Mouse (Mus musculus) limb, embryonic 14.5 days (tissue): ENCODE measurements around the gene Smyd2. TPM values are rescaled to one million over a fixed set of nuclear protein-coding genes. Genes with fewer than 3 reads are reported as not detected.

Source experiments
- ATAC-seq: fragments of 200-750 bp; cut with Nextera tagmentation; 2 replicates; pipeline ENCODE4 v1.8.0; 2017; ENCODE audit warnings: low read depth, moderate number of reproducible peaks, moderate TSS enrichment; ENCODE audit not compliant: low FRiP score
- DNase-seq: peaks from one replicate; pipeline ENCODE4 v3.0.0-alpha.2; 2015; ENCODE audit warnings: low spot score
- H3K27ac ChIP-seq: fragments of 300-500 bp; sonication (generic); replicated peaks from 2 replicates; pipeline ENCODE4 v1.5.1; 2014; ENCODE audit warnings: low read depth, mild to moderate bottlenecking, low read length, moderate library complexity, mixed read lengths
- H3K27me3 ChIP-seq: fragments of 300-500 bp; sonication (generic); 2 replicates; pipeline ENCODE4 v1.6.1; 2014; ENCODE audit warnings: low read length, mixed read lengths; ENCODE audit not compliant: control insufficient read depth, insufficient read depth
- H3K36me3 ChIP-seq: fragments of 300-500 bp; sonication (generic); 2 replicates; pipeline ENCODE4 v1.6.1; 2014; ENCODE audit warnings: mild to moderate bottlenecking, low read length, moderate library complexity, mixed read lengths; ENCODE audit not compliant: control insufficient read depth, insufficient read depth
- H3K4me1 ChIP-seq: fragments of 300-500 bp; sonication (generic); 2 replicates; pipeline ENCODE4 v1.6.1; 2014; ENCODE audit warnings: antibody characterized with exemption, low read length, mixed read lengths; ENCODE audit not compliant: control insufficient read depth, insufficient read depth
- H3K4me2 ChIP-seq: fragments of 300-500 bp; sonication (generic); replicated peaks from 2 replicates; pipeline ENCODE4 v1.6.1; 2014; ENCODE audit warnings: low read depth, mild to moderate bottlenecking, low read length, moderate library complexity; ENCODE audit not compliant: severe bottlenecking
- H3K4me3 ChIP-seq: fragments of 300-500 bp; sonication (generic); replicated peaks from 2 replicates; pipeline ENCODE4 v1.5.1; 2014; ENCODE audit warnings: low read length
- H3K9ac ChIP-seq: fragments of 300-500 bp; sonication (generic); 2 replicates; pipeline ENCODE4 v1.6.1; 2014; ENCODE audit warnings: mild to moderate bottlenecking, low read depth, low read length, moderate library complexity; ENCODE audit not compliant: severe bottlenecking
- H3K9me3 ChIP-seq: fragments of 300-500 bp; sonication (generic); 2 replicates; pipeline ENCODE4 v1.6.1; 2016; ENCODE audit warnings: low read length; ENCODE audit not compliant: control insufficient read depth
- POLR2A ChIP-seq: fragments of 200-500 bp; IDR thresholded peaks from 2 replicates; pipeline ENCODE4 v1.8.0; 2012; ENCODE audit warnings: inconsistent platforms, mild to moderate bottlenecking, moderate library complexity, borderline replicate concordance; ENCODE audit not compliant: insufficient read depth, insufficient read length; ENCODE audit errors: extremely low read depth
- WGBS: fragments of 180-500 bp; shearing (Covaris S2); extraction: QIAGEN DNeasy Blood & Tissue Kit; methylation state at CpG from one replicate; pipeline ENCODE4 v1.1.7; 2014; 5-methylcytosine and 5-hydroxymethylcytosine counted together
- polyA plus RNA-seq, 2 experiments: library from polyadenylated mRNA; depleted of rRNA in 1 of 2; stranded (reverse) in 1 of 2; unstranded in 1 of 2; fragments of >200 nt; fragmentation: Nextera tagmentation in 1 of 2; extraction: Ambion mirVana in 1 of 2; gene quantifications; 2 replicates each; pipeline versions ENCODE4 v1.2.1 to v1.2.3; 2012 to 2014

Gene Smyd2
- polyA plus RNA-seq, 2 experiments, result 94.5 to 108 TPM

GRCm38 (mm10) chr1:189897861-189898260, 24.3 kb downstream of the Smyd2 start:
- no peak overlapping the region for H3K27ac ChIP-seq
- ATAC-seq (no peak), DNase-seq (no peak)
- no peak overlapping the region for H3K4me2 ChIP-seq
- H3K9me3 ChIP-seq, result no peaks in the 10 kb centered on the region
- no peaks in the 10 kb centered on the region for H3K4me1 ChIP-seq
- peaks cover 42% of the 10 kb centered on the region for H3K36me3 ChIP-seq
- H3K27me3 ChIP-seq, result no peaks in the 10 kb centered on the region
- TF ChIP-seq POLR2A, result no peak
- H3K4me3 ChIP-seq, result no peak overlapping the region
- no peak overlapping the region for H3K9ac ChIP-seq
- WGBS, result 84% methylated on average over 9 of the region's 9 CpGs

- no peak for DNase-seq
- H3K36me3 ChIP-seq, result peaks cover 45% of the 10 kb centered on the region
- no peak overlapping the region for H3K9ac ChIP-seq
- H3K4me1 ChIP-seq, result no peaks in the 10 kb centered on the region
- no peak for TF ChIP-seq POLR2A
- no peak overlapping the region for H3K4me2 ChIP-seq
- no peak for ATAC-seq
- WGBS, result 95% methylated on average over 9 of the region's 9 CpGs
- H3K9me3 ChIP-seq, result no peaks in the 10 kb centered on the region
- no peaks in the 10 kb centered on the region for H3K27me3 ChIP-seq
- H3K4me3 ChIP-seq, result no peak overlapping the region
- H3K27ac ChIP-seq, result no peak overlapping the region
These were observed 28.0 kb downstream of the Smyd2 start for GRCm38 (mm10) chr1:189894191-189894590.

- no peak overlapping the region for H3K9ac ChIP-seq
- H3K4me2 ChIP-seq, result no peak overlapping the region
- H3K4me1 ChIP-seq, result no peaks in the 10 kb centered on the region
- H3K27me3 ChIP-seq, result no peaks in the 10 kb centered on the region
- ATAC-seq (no peak), DNase-seq (no peak)
- WGBS, result 73% methylated on average over 10 of the region's 10 CpGs
- TF ChIP-seq POLR2A, result no peak
- peaks cover 34% of the 10 kb centered on the region for H3K36me3 ChIP-seq
- H3K27ac ChIP-seq, result no peak overlapping the region
- H3K9me3 ChIP-seq, result no peaks in the 10 kb centered on the region
- no peak overlapping the region for H3K4me3 ChIP-seq
These were observed 33.4 kb downstream of the Smyd2 start for GRCm38 (mm10) chr1:189888749-189889148.

- Histone ChIP-seq H3K4me1 (no peaks in the 10 kb centered on the region), H3K4me3 (no peak overlapping the region), H3K36me3 (peaks cover 24% of the 10 kb centered on the region), H3K27ac (no peak overlapping the region), H3K4me2 (no peak overlapping the region), H3K9me3 (no peaks in the 10 kb centered on the region), H3K27me3 (no peaks in the 10 kb centered on the region), H3K9ac (no peak overlapping the region)
- TF ChIP-seq POLR2A, result no peak
- peak; percentile 75 for DNase-seq
- peak; percentile 54; the same call in 1 of the 2 replicates for ATAC-seq
- WGBS, result 22% methylated on average over 7 of the region's 7 CpGs
These were observed 34.6 kb downstream of the Smyd2 start for GRCm38 (mm10) chr1:189887518-189887917.

GRCm38 (mm10) chr1:189885975-189886374, 36.2 kb downstream of the Smyd2 start:
- no peak overlapping the region for H3K27ac ChIP-seq
- H3K9me3 ChIP-seq, result no peaks in the 10 kb centered on the region
- 85% methylated on average over 6 of the region's 6 CpGs for WGBS
- H3K4me1 ChIP-seq, result no peaks in the 10 kb centered on the region
- no peak overlapping the region for H3K4me2 ChIP-seq
- H3K36me3 ChIP-seq, result peaks cover 32% of the 10 kb centered on the region
- TF ChIP-seq POLR2A, result no peak
- DNase-seq (no peak), ATAC-seq (no peak)
- H3K27me3 ChIP-seq, result no peaks in the 10 kb centered on the region
- no peak overlapping the region for H3K4me3 ChIP-seq
- H3K9ac ChIP-seq, result no peak overlapping the region

- no peak for TF ChIP-seq POLR2A
- DNase-seq, result no peak
These were observed 37.2 kb downstream of the Smyd2 start for GRCm38 (mm10) chr1:189884951-189885350.

More at GRCm38 (mm10) chr1:189884951-189885350, 37.2 kb downstream of the Smyd2 start:
- H3K4me1 ChIP-seq, result no peaks in the 10 kb centered on the region
- no peak overlapping the region for H3K9ac ChIP-seq
- H3K4me3 ChIP-seq, result no peak overlapping the region
- WGBS, result 69% methylated on average over 13 of the region's 13 CpGs
- no peak overlapping the region for H3K4me2 ChIP-seq
- no peaks in the 10 kb centered on the region for H3K27me3 ChIP-seq
- no peak for ATAC-seq
- no peak overlapping the region for H3K27ac ChIP-seq
- peaks cover 35% of the 10 kb centered on the region for H3K36me3 ChIP-seq
- no peaks in the 10 kb centered on the region for H3K9me3 ChIP-seq
